Mouse (Mus musculus): ENCODE measurements around the gene Nol6.

DNA sequence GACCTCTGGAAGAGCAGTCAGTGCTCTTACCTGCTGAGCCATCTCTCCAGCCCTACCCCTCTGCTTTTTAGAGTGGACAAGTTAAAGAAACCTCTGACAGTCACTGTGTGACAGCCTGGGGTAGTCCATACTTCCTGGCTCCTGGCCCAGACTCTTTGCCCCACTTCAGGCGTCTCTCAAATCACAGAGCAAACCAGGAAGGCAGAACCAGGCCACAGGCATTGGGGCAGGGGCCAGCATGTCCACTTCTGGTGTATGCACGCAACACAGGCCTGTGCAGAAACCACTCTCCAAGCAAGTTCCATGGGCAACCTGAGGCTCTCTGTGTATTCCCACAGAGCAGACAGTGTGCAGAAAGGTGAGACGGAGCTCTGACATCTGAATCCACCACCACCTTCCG lies 59.1 kb downstream of the Nol6 start:
- TF ChIP-seq EP300 (IDR thresholded peaks at IDR 0.05; ENCODE audit: low read depth) (no peak), CTCF (IDR thresholded peaks at IDR 0.05; ENCODE audit: low read depth) (no peak)
